Mouse (Mus musculus) adrenal gland, postnatal 4 days (tissue): Measurements from ENCODE around the gene Cldn5. TPM values are rescaled to one million over a fixed set of nuclear protein-coding genes. Genes with fewer than 3 reads are reported as not detected.

Source experiments
- DNase-seq, 2 experiments: peaks; one replicate each; pipeline ENCODE4 v3.0.0; 2021 to 2022; ENCODE audit warnings: low spot score in 2 of 2, mixed read lengths in 2 of 2
- total RNA-seq, 2 experiments: library from RNA; stranded (reverse); gene quantifications; 2 replicates each; pipeline ENCODE4 v1.2.3; 2021

The Cldn5 gene
- total RNA-seq, 2 experiments from 2014 or later = 66.2 to 68.0 TPM

GRCm38 (mm10) chr16:18781810-18782209, 5.2 kb downstream of the Cldn5 start:
- DNase-seq = no peak

- no peak for DNase-seq
These were observed 8.4 kb downstream of the Cldn5 start for GRCm38 (mm10) chr16:18785025-18785424.

- no peak for DNase-seq
These were observed 8.8 kb downstream of the Cldn5 start for GRCm38 (mm10) chr16:18785485-18785884.

GRCm38 (mm10) chr16:18786652-18787051, 10.0 kb downstream of the Cldn5 start:
- no peak for DNase-seq

- no peak for DNase-seq
These were observed 12.2 kb downstream of the Cldn5 start for GRCm38 (mm10) chr16:18788627-18789406.

DNA sequence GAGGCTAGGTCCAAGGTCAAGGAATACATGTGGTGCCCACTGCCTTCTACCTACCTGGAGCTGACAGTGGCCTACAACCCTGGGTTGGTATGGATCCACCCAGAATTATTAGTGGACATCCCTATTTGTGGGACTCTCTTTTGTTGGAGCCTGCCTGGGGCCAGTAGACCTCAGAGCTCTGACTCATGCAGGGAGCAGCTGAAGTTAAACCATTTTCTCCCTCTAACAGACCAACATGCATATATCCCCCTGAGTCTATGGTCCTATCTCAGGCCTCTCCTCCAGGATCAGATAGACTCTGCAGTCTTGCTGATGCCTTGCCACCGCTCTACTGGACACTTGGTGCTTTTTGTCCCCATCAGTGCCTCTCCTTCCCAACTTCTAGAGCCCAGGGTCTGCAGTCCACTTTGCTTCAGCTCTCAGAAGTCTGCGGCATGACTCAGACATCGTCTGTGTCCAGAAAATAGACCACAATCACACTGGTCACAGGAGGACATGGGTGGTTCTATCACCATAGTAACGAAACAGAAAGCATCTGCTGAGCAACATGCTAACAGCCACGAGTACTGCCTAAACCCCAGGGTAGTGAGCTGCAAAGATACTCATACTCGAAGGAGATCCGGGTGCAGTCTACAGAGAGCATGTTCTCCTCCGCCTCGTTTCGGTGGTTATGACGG, 18.7 kb downstream of the Cldn5 start:
- DNase-seq = no peak

DNA sequence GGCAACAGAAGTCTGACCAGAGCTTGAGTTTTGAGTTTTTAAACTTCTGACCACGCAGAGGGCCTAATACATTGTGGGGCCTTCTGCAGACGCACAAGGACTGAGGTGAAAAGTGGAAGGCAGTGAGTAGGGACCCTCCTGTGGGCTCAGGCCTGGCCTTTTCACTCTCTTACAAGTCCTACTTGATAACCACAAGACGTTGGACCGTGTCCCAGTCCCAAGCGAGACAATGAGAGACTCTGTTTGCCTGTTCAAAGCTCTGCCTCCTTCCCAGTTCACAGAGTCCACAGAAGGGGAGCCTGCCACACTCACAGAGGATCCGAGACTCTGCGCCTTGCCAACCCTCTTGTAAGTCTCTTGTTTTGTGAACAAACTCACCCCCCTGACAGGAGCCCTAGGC, 20.0 kb downstream of the Cldn5 start:
- no peak for DNase-seq

DNA sequence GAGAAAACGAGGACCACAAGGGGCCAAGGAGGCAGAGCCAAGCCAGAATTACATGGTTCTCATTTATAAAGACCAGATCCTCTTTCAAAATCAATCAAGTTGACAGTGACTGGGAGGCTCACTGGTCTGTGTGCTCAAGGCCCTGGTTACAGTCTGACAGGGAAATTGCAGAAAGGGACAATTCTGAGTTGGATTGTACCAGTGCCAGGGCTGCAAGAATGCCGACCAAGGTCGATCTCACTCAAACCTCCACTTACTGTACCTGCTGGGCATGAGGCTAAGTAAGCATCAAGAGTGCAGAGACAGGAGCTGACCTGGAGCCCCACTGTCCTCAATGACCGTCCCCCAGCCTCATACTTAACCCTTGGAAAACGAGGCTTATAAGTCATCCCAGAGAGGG, 21.5 kb downstream of the Cldn5 start:
- no peak for DNase-seq

- DNase-seq = peak in 1 of 2 experiments; percentile 35
These were observed 22.2 kb downstream of the Cldn5 start for GRCm38 (mm10) chr16:18798841-18799240.

DNA sequence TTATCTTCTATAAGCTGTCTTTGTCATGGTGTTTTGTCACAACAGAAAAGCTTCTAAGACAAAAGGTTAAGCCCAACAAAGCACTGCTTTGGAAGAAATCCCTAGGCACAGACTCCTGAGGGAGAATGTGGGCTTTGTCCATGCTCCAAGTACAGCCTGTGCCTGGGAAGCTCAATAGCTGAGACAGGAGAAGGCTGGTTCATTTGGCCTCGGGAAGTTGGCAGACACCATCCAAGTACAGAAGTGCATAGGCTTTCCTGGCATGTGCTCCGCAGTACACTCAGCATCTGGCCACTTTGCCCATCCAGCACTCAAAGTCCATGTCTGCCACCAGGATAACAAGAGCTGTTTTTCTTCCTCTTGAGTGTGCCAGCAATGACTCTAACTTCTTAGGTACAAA, 29.1 kb downstream of the Cldn5 start:
- no peak for DNase-seq

GRCm38 (mm10) chr16:18809001-18809400, 32.4 kb downstream of the Cldn5 start:
- no peak for DNase-seq

GRCm38 (mm10) chr16:18811032-18811431, 34.4 kb downstream of the Cldn5 start:
- no peak for DNase-seq

DNA sequence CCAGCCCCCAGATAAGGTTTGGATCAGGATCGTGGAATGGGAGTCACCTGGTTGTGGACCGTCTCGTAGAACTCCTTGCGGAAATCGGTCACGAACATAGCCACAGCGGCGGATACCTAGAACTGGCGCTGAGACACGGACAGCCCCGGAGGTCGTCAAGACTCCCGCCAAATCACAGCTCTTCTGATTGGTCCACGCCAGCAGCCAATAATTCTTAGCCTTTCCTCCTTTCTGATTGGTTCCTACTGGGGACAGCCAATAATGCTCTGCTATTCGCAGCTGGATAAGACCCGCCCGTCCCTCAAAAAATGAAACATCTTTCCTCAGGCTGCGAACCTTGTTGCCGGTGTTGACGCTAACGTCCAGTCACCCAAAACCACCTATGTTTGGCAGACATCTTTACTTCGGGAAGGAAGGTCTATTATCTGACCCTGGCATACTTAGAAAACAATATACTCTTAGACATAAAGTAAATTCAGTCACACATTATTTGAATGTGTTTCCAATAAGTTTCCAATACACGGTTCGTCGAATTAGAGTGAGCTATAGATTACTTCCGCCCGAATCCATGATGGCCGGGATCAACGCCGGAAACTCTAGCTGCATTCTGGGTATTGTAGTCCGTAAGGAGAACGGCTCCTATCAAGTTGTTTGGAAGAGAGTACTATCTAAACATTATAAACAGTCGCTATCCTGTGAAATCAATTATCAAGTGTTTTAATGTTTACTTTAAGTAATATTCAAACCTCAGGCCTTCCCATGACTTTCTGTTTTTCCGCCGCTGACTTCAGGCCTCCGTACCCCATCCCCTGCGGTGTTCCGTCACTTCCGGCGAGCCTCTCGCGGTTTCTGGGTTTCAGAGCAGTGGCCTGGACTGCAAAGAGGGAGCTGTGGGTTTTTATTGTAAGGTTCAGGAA, 35.1 kb downstream of the Cldn5 start, which contains the start of the genes Ufd1 and Cdc45:
Ufd1 (plus strand) TSS at position 312 of the 917 bp plus-strand sequence.
Cdc45 (minus strand) TSS at position 520 of the 917 bp plus-strand sequence.
- peak; percentile 44 to 75 for DNase-seq

- DNase-seq = no peak
These were observed 35.8 kb downstream of the Cldn5 start for GRCm38 (mm10) chr16:18812385-18812910.

DNA sequence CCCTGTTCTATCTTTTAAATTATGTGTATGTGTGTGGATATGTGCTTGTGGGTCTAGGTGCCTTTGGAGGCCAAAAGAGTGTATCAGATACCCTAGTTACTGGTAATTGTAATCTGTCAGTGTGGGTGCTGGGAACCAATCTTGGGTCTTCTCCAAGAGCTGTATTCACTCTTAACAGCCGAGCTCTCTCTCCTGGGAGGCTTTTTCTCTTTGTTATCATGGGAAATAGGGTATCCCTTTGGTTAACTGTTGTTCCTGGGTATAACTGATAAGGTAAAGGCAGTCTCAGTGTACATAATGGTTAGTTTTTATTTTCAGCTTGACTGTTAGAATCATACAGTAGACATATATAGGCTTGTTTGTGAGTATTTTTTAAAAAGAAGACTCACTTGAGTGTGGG, 45.7 kb downstream of the Cldn5 start:
- no peak for DNase-seq

DNA sequence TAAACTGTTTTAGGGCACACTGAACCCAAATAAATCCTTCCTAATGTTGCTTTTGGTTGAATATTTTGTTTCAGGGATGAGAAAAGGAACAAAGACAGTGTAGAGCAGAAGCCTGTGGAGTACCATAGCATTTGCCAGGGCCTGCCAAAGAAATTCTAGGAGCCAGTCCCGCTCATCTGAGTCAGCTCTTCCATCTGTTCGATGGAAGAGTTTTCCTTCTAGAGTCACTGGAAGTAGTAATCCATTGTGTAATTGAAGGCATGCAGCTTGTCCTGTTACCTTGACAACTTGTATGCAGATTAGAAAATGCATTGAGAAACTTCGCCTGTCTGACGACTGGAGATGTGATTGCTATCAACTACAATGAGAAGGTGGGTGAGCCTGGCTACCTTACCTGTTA, 46.3 kb downstream of the Cldn5 start:
- DNase-seq = no peak

Other genes with a start within 250 kb of the Cldn5 start
- 1 to 10 TPM in 1 of 2 experiments, under 1 TPM in 1; 0.59 to 1.0 TPM for gene Tbx1, start 186.2 kb upstream of the Cldn5 start, total RNA-seq
- 1 to 10 TPM in 1 of 2 experiments, under 1 TPM in 1; 0.39 to 1.1 TPM for gene Gp1bb, start 154.4 kb upstream of the Cldn5 start, total RNA-seq
- 10 to 100 TPM in 1 of 2 experiments, 1 to 10 TPM in 1; 7.3 to 10.7 TPM for gene Gm49601, start 150.4 kb upstream of the Cldn5 start, total RNA-seq
- gene Sept5, start 146.9 kb upstream of the Cldn5 start, total RNA-seq = 10 to 100 TPM; 18.9 to 28.7 TPM
- gene Ufd1, start 34.9 kb downstream of the Cldn5 start, total RNA-seq = 100 to 1,000 TPM; 120 to 130 TPM
- gene Cdc45, start 35.1 kb downstream of the Cldn5 start, total RNA-seq = 10 to 100 TPM; 18.0 to 19.7 TPM
- gene 2510002D24Rik, start 59.7 kb downstream of the Cldn5 start, total RNA-seq = 10 to 100 TPM; 23.8 to 27.5 TPM
- gene Gm28539, start 59.7 kb downstream of the Cldn5 start, total RNA-seq = 10 to 100 TPM in 1 of 2 experiments, 1 to 10 TPM in 1; 6.5 to 10.2 TPM
- gene Mrpl40, start 100.0 kb downstream of the Cldn5 start, total RNA-seq = 10 to 100 TPM; 62.5 to 62.6 TPM
- gene Hira, start 100.2 kb downstream of the Cldn5 start, total RNA-seq = 10 to 100 TPM; 55.5 to 72.1 TPM